Mouse (Mus musculus) telencephalon, adult 2 months (tissue): ENCODE measurements at regions not wholly inside any gene's neighbourhood (a gene's known extent, or its start where the extent isn't known, plus 50 kb on each side); places are given as distances from the start of the nearest gene placed in this dataset.

Source experiments
- DNase-seq: peaks from one replicate; pipeline ENCODE4 v3.0.0-alpha.2; 2011; ENCODE audit warnings: low read depth, low spot score

DNA sequence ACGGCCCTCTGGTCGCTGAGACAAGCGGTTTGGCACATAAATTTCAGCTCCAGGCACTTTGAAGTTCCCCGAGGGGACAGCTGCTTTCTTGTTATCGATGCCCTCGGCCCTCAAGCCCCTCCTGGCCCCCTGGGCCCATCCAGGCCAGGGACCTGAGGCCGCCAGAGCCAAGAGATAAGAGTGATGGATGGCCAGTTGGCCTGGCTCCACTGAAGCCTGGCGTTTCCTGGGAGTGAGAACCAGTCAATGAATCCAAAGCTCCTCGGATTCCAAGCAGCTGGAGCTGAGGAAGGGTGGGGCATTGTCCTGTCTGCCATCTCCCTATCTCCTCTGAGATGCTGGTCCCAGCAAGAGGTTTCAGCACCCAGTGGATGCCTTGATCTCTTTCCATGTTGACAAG is 71.6 kb upstream of the Hand1 start:
- no peak for DNase-seq

- no peak for DNase-seq
Measured at GRCm38 (mm10) chr11:57899335-57899734, 66.7 kb upstream of the Hand1 start.

- no peak for DNase-seq
Measured at GRCm38 (mm10) chr11:57895497-57895896, 62.9 kb upstream of the Hand1 start.

- no peak for DNase-seq
Measured at GRCm38 (mm10) chr11:57882736-57883635, 50.4 kb upstream of the Hand1 start.
